Mouse (Mus musculus) forelimb bud, embryonic 11.5 days (tissue): ENCODE data around the gene Unc93b1.

Experiments used
- DNase-seq: peaks from one replicate; pipeline ENCODE4 v3.0.0-alpha.2; 2012; ENCODE audit warnings: low read depth, low spot score

The Unc93b1 gene

GRCm38 (mm10) chr19:3983527-3984200 lies 48.7 kb downstream of the Unc93b1 start:
- DNase-seq, result no peak

- DNase-seq, result no peak
These were observed 50.3 kb downstream of the Unc93b1 start for GRCm38 (mm10) chr19:3985261-3985681.

GRCm38 (mm10) chr19:3986334-3986733 lies 51.3 kb downstream of the Unc93b1 start, which contains the start of gene Acy3:
Gene Acy3 (plus strand): TSS chr19:3986570.
- peak; percentile 35 for DNase-seq

GRCm38 (mm10) chr19:3988066-3988465 lies 53.1 kb downstream of the Unc93b1 start:
- DNase-seq, result no peak

- DNase-seq, result no peak
These were observed 53.8 kb downstream of the Unc93b1 start for GRCm38 (mm10) chr19:3988750-3989149.

GRCm38 (mm10) chr19:3990804-3991203 lies 55.8 kb downstream of the Unc93b1 start:
- no peak for DNase-seq

- DNase-seq, result no peak
These were observed 56.6 kb downstream of the Unc93b1 start for GRCm38 (mm10) chr19:3991562-3991961.

- DNase-seq, result no peak
These were observed 57.0 kb downstream of the Unc93b1 start for GRCm38 (mm10) chr19:3991966-3992365.

- no peak for DNase-seq
These were observed 57.4 kb downstream of the Unc93b1 start, which contains the start of gene Tbx10 for GRCm38 (mm10) chr19:3992416-3992815. Gene Tbx10 (plus strand): TSS chr19:3992752.

GRCm38 (mm10) chr19:3994932-3995331 lies 59.9 kb downstream of the Unc93b1 start:
- DNase-seq, result no peak

GRCm38 (mm10) chr19:3995505-3995904 lies 60.5 kb downstream of the Unc93b1 start:
- no peak for DNase-seq

GRCm38 (mm10) chr19:3996106-3996505 lies 61.1 kb downstream of the Unc93b1 start:
- no peak for DNase-seq

GRCm38 (mm10) chr19:3996747-3997146 lies 61.8 kb downstream of the Unc93b1 start:
- no peak for DNase-seq

- no peak for DNase-seq
These were observed 62.2 kb downstream of the Unc93b1 start for GRCm38 (mm10) chr19:3997231-3997630.

GRCm38 (mm10) chr19:3998335-3998734 lies 63.3 kb downstream of the Unc93b1 start:
- no peak for DNase-seq
